Mouse (Mus musculus): ENCODE measurements at regions not wholly inside any gene's neighbourhood (a gene's known extent, or its start where the extent isn't known, plus 50 kb on each side); places are given as distances from the start of the nearest gene placed in this dataset.

- H3K9me3 ChIP-seq (ENCODE audit: control insufficient read depth, low read length): no peaks in the 10 kb centered on the region
- no peaks in the 10 kb centered on the region for H3K27me3 ChIP-seq (ENCODE audit: control insufficient read depth, insufficient read depth, low read length)
- no peak for ATAC-seq (ENCODE audit: low read depth)
- no peaks in the 10 kb centered on the region for H3K36me3 ChIP-seq (ENCODE audit: control insufficient read depth, insufficient read depth, low read length)
- no peak overlapping the region for H3K27ac ChIP-seq (ENCODE audit: low read depth, low read length)
- H3K4me1 ChIP-seq (ENCODE audit: control insufficient read depth, insufficient read depth, low read length): no peaks in the 10 kb centered on the region
- no peak overlapping the region for H3K4me3 ChIP-seq (ENCODE audit: low read depth, low read length)
- WGBS: 67% methylated on average over 8 of the region's 8 CpGs
- H3K4me2 ChIP-seq (ENCODE audit: low read depth, low read length): no peak overlapping the region
- no peak overlapping the region for H3K9ac ChIP-seq (replicated peaks; ENCODE audit: low read depth, low read length)
Measured at GRCm38 (mm10) chr17:45889451-45889850, 142.7 kb downstream of the Vegfa start.

GRCm38 (mm10) chr17:45889051-45889450, 143.1 kb downstream of the Vegfa start:
- Histone ChIP-seq H3K27ac (ENCODE audit: low read depth, low read length) (no peak overlapping the region), H3K4me3 (ENCODE audit: low read depth, low read length) (no peak overlapping the region), H3K4me1 (ENCODE audit: control insufficient read depth, insufficient read depth, low read length) (no peaks in the 10 kb centered on the region), H3K9ac (replicated peaks; ENCODE audit: low read depth, low read length) (no peak overlapping the region), H3K27me3 (ENCODE audit: control insufficient read depth, insufficient read depth, low read length) (no peaks in the 10 kb centered on the region), H3K36me3 (ENCODE audit: control insufficient read depth, insufficient read depth, low read length) (no peaks in the 10 kb centered on the region), H3K9me3 (ENCODE audit: control insufficient read depth, low read length) (no peaks in the 10 kb centered on the region), H3K4me2 (ENCODE audit: low read depth, low read length) (no peak overlapping the region)
- 74% methylated on average over 7 of the region's 7 CpGs for WGBS
- no peak for ATAC-seq (ENCODE audit: low read depth)

DNA sequence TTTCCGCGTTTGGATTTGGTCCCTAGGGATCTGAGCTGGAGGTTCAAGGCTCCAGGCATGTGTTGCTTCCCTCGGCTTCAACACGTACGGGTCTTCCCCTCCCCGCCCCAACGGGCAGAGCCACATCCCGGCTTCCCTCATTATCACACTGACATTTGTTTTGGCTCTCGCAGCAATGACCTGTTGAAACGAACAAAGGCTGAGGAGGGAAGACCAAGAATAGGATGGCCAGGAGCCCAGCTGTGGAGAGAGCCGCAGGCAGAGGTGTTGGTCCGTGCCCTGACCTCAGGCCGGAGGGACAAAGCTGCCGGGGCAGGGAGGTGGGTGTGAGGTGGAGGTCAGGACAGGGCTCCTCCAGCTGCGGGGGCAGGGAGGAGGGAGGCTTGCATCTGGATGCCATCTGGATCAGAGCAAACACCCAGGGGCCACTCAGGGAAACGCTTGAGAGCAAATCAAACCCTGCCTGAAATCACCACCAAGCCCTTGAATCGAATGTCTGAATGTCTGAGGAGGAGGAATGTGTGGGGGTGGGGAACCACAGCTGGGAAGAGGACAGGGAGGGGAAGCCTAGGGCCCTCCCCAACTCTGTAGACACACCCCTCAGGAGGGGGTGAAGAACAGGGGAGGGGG, 145.6 kb downstream of the Vegfa start:
- Histone ChIP-seq H3K4me1 (ENCODE audit: control insufficient read depth, insufficient read depth, low read length) (no peaks in the 10 kb centered on the region), H3K9ac (replicated peaks; ENCODE audit: low read depth, low read length) (no peak overlapping the region), H3K27me3 (ENCODE audit: control insufficient read depth, insufficient read depth, low read length) (no peaks in the 10 kb centered on the region), H3K36me3 (ENCODE audit: control insufficient read depth, insufficient read depth, low read length) (no peaks in the 10 kb centered on the region), H3K4me2 (ENCODE audit: low read depth, low read length) (no peak overlapping the region), H3K9me3 (ENCODE audit: control insufficient read depth, low read length) (no peaks in the 10 kb centered on the region), H3K27ac (ENCODE audit: low read depth, low read length) (no peak overlapping the region), H3K4me3 (ENCODE audit: low read depth, low read length) (no peak overlapping the region)
- no peak for ATAC-seq (ENCODE audit: low read depth)
- WGBS: 6% methylated on average over 17 of the region's 17 CpGs

GRCm38 (mm10) chr17:45885461-45886336, 146.5 kb downstream of the Vegfa start:
- no peak overlapping the region for H3K4me2 ChIP-seq (ENCODE audit: low read depth, low read length)
- H3K27me3 ChIP-seq (ENCODE audit: control insufficient read depth, insufficient read depth, low read length): no peaks in the 10 kb centered on the region
- H3K4me1 ChIP-seq (ENCODE audit: control insufficient read depth, insufficient read depth, low read length): no peaks in the 10 kb centered on the region
- no peaks in the 10 kb centered on the region for H3K9me3 ChIP-seq (ENCODE audit: control insufficient read depth, low read length)
- 63% methylated on average over 24 of the region's 24 CpGs for WGBS
- no peak overlapping the region for H3K9ac ChIP-seq (replicated peaks; ENCODE audit: low read depth, low read length)
- no peaks in the 10 kb centered on the region for H3K36me3 ChIP-seq (ENCODE audit: control insufficient read depth, insufficient read depth, low read length)
- ATAC-seq (ENCODE audit: low read depth): no peak
- H3K27ac ChIP-seq (ENCODE audit: low read depth, low read length): no peak overlapping the region
- no peak overlapping the region for H3K4me3 ChIP-seq (ENCODE audit: low read depth, low read length)

DNA sequence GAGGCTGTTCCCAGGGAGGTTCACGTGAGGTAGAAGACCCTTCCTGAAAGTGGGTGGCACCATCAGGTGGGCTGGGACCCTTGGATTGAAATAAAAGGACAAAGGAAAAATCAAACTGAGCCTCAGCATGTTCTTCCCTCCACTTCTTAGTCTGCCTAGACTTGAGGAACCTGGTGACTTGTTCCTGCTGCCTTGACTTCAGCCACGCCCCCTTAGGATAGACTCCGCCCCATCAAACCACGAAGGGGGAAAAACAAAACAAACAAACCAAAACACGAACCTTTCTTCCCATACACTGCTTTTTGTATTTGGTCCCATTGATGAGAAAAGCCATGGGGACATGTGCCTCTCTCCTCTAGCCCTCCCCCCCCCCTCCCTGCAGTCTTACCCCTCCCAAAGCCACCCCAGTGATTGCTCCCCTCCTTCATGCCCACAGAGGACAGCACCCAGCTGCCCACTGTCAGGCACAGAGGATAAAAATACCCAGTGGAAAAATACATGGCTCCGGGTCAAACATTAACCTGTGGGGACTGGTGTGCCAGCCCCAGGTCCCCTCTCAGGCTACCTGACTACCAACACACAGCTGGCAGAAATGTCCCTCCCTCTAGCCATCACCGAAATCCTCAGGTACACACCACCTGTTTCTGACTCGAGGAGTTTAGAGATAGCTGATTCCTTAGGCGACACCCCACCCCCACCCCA, 148.0 kb downstream of the Vegfa start:
- Histone ChIP-seq H3K9me3 (ENCODE audit: control insufficient read depth, low read length) (no peaks in the 10 kb centered on the region), H3K27ac (ENCODE audit: low read depth, low read length) (no peak overlapping the region), H3K36me3 (ENCODE audit: control insufficient read depth, insufficient read depth, low read length) (no peaks in the 10 kb centered on the region), H3K4me3 (ENCODE audit: low read depth, low read length) (no peak overlapping the region), H3K9ac (replicated peaks; ENCODE audit: low read depth, low read length) (no peak overlapping the region), H3K27me3 (ENCODE audit: control insufficient read depth, insufficient read depth, low read length) (no peaks in the 10 kb centered on the region), H3K4me2 (ENCODE audit: low read depth, low read length) (no peak overlapping the region), H3K4me1 (ENCODE audit: control insufficient read depth, insufficient read depth, low read length) (no peaks in the 10 kb centered on the region)
- no peak for ATAC-seq (ENCODE audit: low read depth)
- WGBS: 68% methylated on average over 9 of the region's 9 CpGs

- H3K36me3 ChIP-seq (ENCODE audit: control insufficient read depth, insufficient read depth, low read length): no peaks in the 10 kb centered on the region
- H3K9me3 ChIP-seq (ENCODE audit: control insufficient read depth, low read length): no peaks in the 10 kb centered on the region
- H3K4me2 ChIP-seq (ENCODE audit: low read depth, low read length): no peak overlapping the region
- H3K27ac ChIP-seq (ENCODE audit: low read depth, low read length): no peak overlapping the region
- H3K27me3 ChIP-seq (ENCODE audit: control insufficient read depth, insufficient read depth, low read length): no peaks in the 10 kb centered on the region
- H3K9ac ChIP-seq (replicated peaks; ENCODE audit: low read depth, low read length): no peak overlapping the region
- WGBS: 77% methylated on average over 3 of the region's 3 CpGs
- H3K4me3 ChIP-seq (ENCODE audit: low read depth, low read length): no peak overlapping the region
- H3K4me1 ChIP-seq (ENCODE audit: control insufficient read depth, insufficient read depth, low read length): no peaks in the 10 kb centered on the region
- no peak for ATAC-seq (ENCODE audit: low read depth)
Measured at GRCm38 (mm10) chr17:45882682-45883081, 149.0 kb upstream of the 1600014C23Rik start.

DNA sequence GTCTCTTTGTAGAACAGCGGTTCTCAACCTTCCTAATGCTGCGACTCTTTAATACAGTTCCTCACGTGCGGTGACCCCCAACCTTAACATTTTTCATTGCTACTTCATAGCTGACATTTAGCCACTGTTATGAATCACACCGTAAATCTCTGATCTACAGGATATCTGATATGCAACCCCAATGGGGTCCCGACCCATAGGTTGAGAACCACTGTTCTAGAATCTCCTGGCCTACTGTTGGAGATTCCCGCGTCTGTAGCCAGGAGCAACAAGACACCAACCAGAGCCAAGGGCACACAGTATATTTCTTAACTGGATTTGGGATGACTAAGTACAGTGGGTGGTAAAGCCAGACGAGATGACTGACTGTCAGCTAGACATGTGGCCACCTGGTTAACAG, 147.6 kb upstream of the 1600014C23Rik start:
- WGBS: 92% methylated on average over 9 of the region's 9 CpGs
- H3K9me3 ChIP-seq (ENCODE audit: control insufficient read depth, low read length): no peaks in the 10 kb centered on the region

GRCm38 (mm10) chr17:45880761-45881160, 147.1 kb upstream of the 1600014C23Rik start:
- Histone ChIP-seq H3K9ac (replicated peaks; ENCODE audit: low read depth, low read length) (no peak overlapping the region), H3K27me3 (ENCODE audit: control insufficient read depth, insufficient read depth, low read length) (no peaks in the 10 kb centered on the region), H3K4me2 (ENCODE audit: low read depth, low read length) (no peak overlapping the region), H3K4me1 (ENCODE audit: control insufficient read depth, insufficient read depth, low read length) (no peaks in the 10 kb centered on the region), H3K36me3 (ENCODE audit: control insufficient read depth, insufficient read depth, low read length) (no peaks in the 10 kb centered on the region), H3K27ac (ENCODE audit: low read depth, low read length) (no peak overlapping the region), H3K9me3 (ENCODE audit: control insufficient read depth, low read length) (no peaks in the 10 kb centered on the region), H3K4me3 (ENCODE audit: low read depth, low read length) (no peak overlapping the region)
- 90% methylated on average over 6 of the region's 6 CpGs for WGBS
- no peak for ATAC-seq (ENCODE audit: low read depth)

More for the DNA sequence above, 147.6 kb upstream of the 1600014C23Rik start:
- Histone ChIP-seq H3K4me3 (ENCODE audit: low read depth, low read length) (no peak overlapping the region), H3K4me1 (ENCODE audit: control insufficient read depth, insufficient read depth, low read length) (no peaks in the 10 kb centered on the region), H3K27me3 (ENCODE audit: control insufficient read depth, insufficient read depth, low read length) (no peaks in the 10 kb centered on the region), H3K9ac (replicated peaks; ENCODE audit: low read depth, low read length) (no peak overlapping the region), H3K27ac (ENCODE audit: low read depth, low read length) (no peak overlapping the region), H3K4me2 (ENCODE audit: low read depth, low read length) (no peak overlapping the region), H3K36me3 (ENCODE audit: control insufficient read depth, insufficient read depth, low read length) (no peaks in the 10 kb centered on the region)
- no peak for ATAC-seq (ENCODE audit: low read depth)
